Mouse (Mus musculus): ENCODE data around the gene Slc5a9.

GRCm38 (mm10) chr4:111883543-111883942 is 19.2 kb downstream of the Slc5a9 start:
- TF ChIP-seq CTCF (conservative IDR thresholded peaks at IDR 0.05 in 1 of 2, IDR thresholded peaks at IDR 0.05 in 1 of 2; ENCODE audit: low read depth in 2 of 2, low read length in 2 of 2) (no peak), EP300 (IDR thresholded peaks at IDR 0.05; ENCODE audit: low read length) (no peak), POLR2A (IDR thresholded peaks at IDR 0.05; ENCODE audit: low read depth, low read length) (no peak)
